Mouse (Mus musculus) adrenal gland, postnatal 4 days (tissue): ENCODE measurements around the gene Ap2a1. TPM values are rescaled to one million over a fixed set of nuclear protein-coding genes. Genes with fewer than 3 reads are reported as not detected.

Experiments
- DNase-seq, 2 experiments: peaks; one replicate each; pipeline ENCODE4 v3.0.0; 2021 to 2022; ENCODE audit warnings: low spot score in 2 of 2, mixed read lengths in 2 of 2
- total RNA-seq, 2 experiments: library from RNA; stranded (reverse); gene quantifications; 2 replicates each; pipeline ENCODE4 v1.2.3; 2021

Ap2a1 gene
- total RNA-seq, 2 experiments from 2014 or later: 99.9 to 107 TPM

- no peak for DNase-seq
Measured at GRCm38 (mm10) chr7:44867010-44867702, 62.1 kb downstream of the Ap2a1 start.

- peak in 1 of 2 experiments; percentile 71 for DNase-seq
Measured at GRCm38 (mm10) chr7:44866276-44867009, 62.9 kb downstream of the Ap2a1 start.

GRCm38 (mm10) chr7:44864595-44865542, 64.4 kb downstream of the Ap2a1 start:
- DNase-seq: no peak

GRCm38 (mm10) chr7:44863982-44864494, 65.3 kb downstream of the Ap2a1 start:
- DNase-seq: no peak

- no peak for DNase-seq
Measured at GRCm38 (mm10) chr7:44863210-44863609, 66.1 kb downstream of the Ap2a1 start.

GRCm38 (mm10) chr7:44862434-44862833, 66.9 kb downstream of the Ap2a1 start:
- DNase-seq: no peak

GRCm38 (mm10) chr7:44861429-44861816, 67.9 kb downstream of the Ap2a1 start:
- DNase-seq: no peak

GRCm38 (mm10) chr7:44860576-44861428, 68.5 kb downstream of the Ap2a1 start:
- peak in 1 of 2 experiments; percentile 64 for DNase-seq

GRCm38 (mm10) chr7:44859896-44860295, 69.4 kb downstream of the Ap2a1 start:
- DNase-seq: no peak

GRCm38 (mm10) chr7:44857905-44858304, 71.4 kb downstream of the Ap2a1 start:
- no peak for DNase-seq

GRCm38 (mm10) chr7:44857042-44857552, 72.2 kb downstream of the Ap2a1 start, which contains the start of gene Pnkp:
TSS of gene Pnkp (plus strand) at chr7:44857139.
- DNase-seq: peak; percentile 56 to 79

GRCm38 (mm10) chr7:44856265-44856916, 72.9 kb downstream of the Ap2a1 start:
- DNase-seq: no peak

- DNase-seq: no peak
Measured at GRCm38 (mm10) chr7:44855036-44855435, 74.3 kb downstream of the Ap2a1 start.

- peak; percentile 67 to 85 for DNase-seq
Measured at GRCm38 (mm10) chr7:44854356-44855031, 74.8 kb downstream of the Ap2a1 start.

GRCm38 (mm10) chr7:44853596-44854355, 75.5 kb downstream of the Ap2a1 start:
- no peak for DNase-seq

GRCm38 (mm10) chr7:44853065-44853464, 76.2 kb downstream of the Ap2a1 start:
- no peak for DNase-seq

GRCm38 (mm10) chr7:44852259-44853027, 76.9 kb downstream of the Ap2a1 start:
- DNase-seq: no peak
